Mouse (Mus musculus): ENCODE measurements around the gene Nubp2.

DNA sequence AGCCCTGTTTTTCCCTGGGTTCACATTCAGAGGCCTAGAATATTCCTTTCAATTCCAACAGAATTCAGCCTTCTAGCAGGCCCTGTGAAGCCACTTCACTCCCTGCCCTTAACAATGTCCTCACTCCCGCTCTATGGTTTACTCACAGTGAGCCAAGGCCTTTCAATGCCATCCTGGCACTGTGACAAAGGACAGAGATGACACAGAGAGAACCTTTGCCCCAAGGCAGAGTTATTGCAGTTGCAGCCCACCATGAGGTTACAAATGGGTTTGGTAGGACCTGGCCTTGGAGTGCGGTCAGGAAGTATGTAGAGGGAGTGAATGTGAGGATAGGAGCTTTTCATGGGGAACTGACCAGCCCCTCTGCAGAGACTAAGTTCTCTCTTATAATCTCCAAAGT, 21.4 kb upstream of the Nubp2 start:
- TF ChIP-seq CTCF (IDR thresholded peaks at IDR 0.05; ENCODE audit: low read depth, low read length), result no peak
- TF ChIP-seq POLR2A (IDR thresholded peaks at IDR 0.05; ENCODE audit: extremely low read depth, insufficient read depth, low read length), result no peak
